Mouse (Mus musculus): ENCODE measurements at regions not wholly inside any gene's neighbourhood (a gene's known extent, or its start where the extent isn't known, plus 50 kb on each side); places are given as distances from the start of the nearest gene placed in this dataset.

DNA sequence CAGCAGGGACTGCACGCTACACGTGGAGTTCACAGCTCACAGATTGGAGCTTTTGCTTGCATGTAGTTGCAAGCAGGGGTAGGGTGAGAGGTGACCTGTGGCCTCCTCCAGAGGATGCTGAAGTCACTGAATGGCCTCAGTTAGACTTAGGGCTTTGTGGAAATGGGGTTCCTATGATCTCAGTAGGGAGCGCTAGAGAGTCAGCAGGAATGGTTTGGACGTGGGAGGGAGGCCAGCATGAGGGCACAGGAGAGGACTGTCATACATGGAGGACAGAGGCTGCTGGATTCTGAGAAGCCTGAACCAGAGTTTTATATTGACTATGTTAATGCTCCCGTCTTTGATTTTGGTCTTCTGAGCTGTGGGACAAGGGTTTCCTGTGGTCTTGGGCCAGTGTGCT, 85.5 kb downstream of the Cryaa start:
- TF ChIP-seq CTCF (IDR thresholded peaks at IDR 0.05; ENCODE audit: insufficient read depth, low read depth, low read length) (no peak), POLR2A (IDR thresholded peaks at IDR 0.05; ENCODE audit: insufficient read depth, low read depth, low read length) (no peak)

All from olfactory bulb, adult 2 months (tissue).